Mouse (Mus musculus) stomach, postnatal 0 days (tissue): ENCODE measurements at regions not wholly inside any gene's neighbourhood (a gene's known extent, or its start where the extent isn't known, plus 50 kb on each side); places are given as distances from the start of the nearest gene placed in this dataset.

Experiments used
- ATAC-seq: fragments of 200-750 bp; cut with Nextera tagmentation; 2 replicates; pipeline ENCODE4 v1.8.0; 2017; ENCODE audit not compliant: low FRiP score, low TSS enrichment
- DNase-seq: peaks from one replicate; pipeline ENCODE4 v3.0.0-alpha.2; 2016; ENCODE audit warnings: low spot score
- H3K27ac ChIP-seq: fragments of 300-500 bp; sonication (generic); replicated peaks from 2 replicates; pipeline ENCODE4 v1.5.1; 2014; ENCODE audit warnings: mild to moderate bottlenecking, control low read depth
- H3K27me3 ChIP-seq: fragments of 300-500 bp; sonication (generic); 2 replicates; pipeline ENCODE4 v1.6.1; 2014; ENCODE audit warnings: low read length; ENCODE audit not compliant: control insufficient read depth, insufficient read depth
- H3K36me3 ChIP-seq: fragments of 300-500 bp; sonication (generic); 2 replicates; pipeline ENCODE4 v1.6.1; 2014; ENCODE audit warnings: low read length, mixed read lengths; ENCODE audit not compliant: control insufficient read depth, insufficient read depth
- H3K4me1 ChIP-seq: fragments of 300-500 bp; sonication (generic); replicated peaks from 2 replicates; pipeline ENCODE4 v1.6.1; 2014; ENCODE audit warnings: antibody characterized with exemption; ENCODE audit not compliant: control insufficient read depth, insufficient read depth
- H3K4me2 ChIP-seq: fragments of 300-500 bp; sonication (generic); replicated peaks from 2 replicates; pipeline ENCODE4 v1.6.1; 2014; ENCODE audit warnings: low read depth, mild to moderate bottlenecking, control low read depth, moderate library complexity
- H3K4me3 ChIP-seq: fragments of 300-500 bp; sonication (generic); 2 replicates; pipeline ENCODE4 v1.5.1; 2014; ENCODE audit warnings: low read depth, low read length, control low read depth
- H3K9ac ChIP-seq: fragments of 300-500 bp; sonication (generic); 2 replicates; pipeline ENCODE4 v1.6.1; 2014; ENCODE audit warnings: mild to moderate bottlenecking, low read length, control low read depth, mixed read lengths
- H3K9me3 ChIP-seq: fragments of 300-500 bp; sonication (generic); 2 replicates; pipeline ENCODE4 v1.6.1; 2016; ENCODE audit warnings: low read length; ENCODE audit not compliant: control insufficient read depth
- CTCF ChIP-seq: IDR thresholded peaks from 2 replicates; pipeline ENCODE4 v1.5.1; 2016; ENCODE audit warnings: antibody characterized with exemption, low read depth, mild to moderate bottlenecking, moderate library complexity
- EP300 ChIP-seq: optimal IDR thresholded peaks from 2 replicates; pipeline ENCODE3; 2016; ENCODE audit warnings: antibody characterized with exemption
- WGBS: fragments of 180-500 bp; shearing (Covaris S2); extraction: QIAGEN DNeasy Blood & Tissue Kit; methylation state at CpG from one replicate; pipeline ENCODE4 v1.1.7; 2014; 5-methylcytosine and 5-hydroxymethylcytosine counted together

- ATAC-seq: no peak
- H3K27ac ChIP-seq: no peak overlapping the region
Observed at GRCm38 (mm10) chr4:75130757-75131156, 147.3 kb downstream of the Dmac1 start.

GRCm38 (mm10) chr4:75115887-75116286 is 162.2 kb downstream of the Dmac1 start:
- H3K9me3 ChIP-seq: no peaks in the 10 kb centered on the region
- no peaks in the 10 kb centered on the region for H3K36me3 ChIP-seq
- H3K27ac ChIP-seq: no peak overlapping the region
- H3K27me3 ChIP-seq: no peaks in the 10 kb centered on the region
- ATAC-seq (no peak), DNase-seq (no peak)
- no peak overlapping the region for H3K4me3 ChIP-seq
- no peak for TF ChIP-seq EP300
- TF ChIP-seq CTCF: no peak
- 50% methylated on average over 1 of the region's 1 CpGs for WGBS
- H3K4me2 ChIP-seq: no peak overlapping the region
- H3K4me1 ChIP-seq: no peaks in the 10 kb centered on the region
- no peak overlapping the region for H3K9ac ChIP-seq

More at GRCm38 (mm10) chr4:75130757-75131156, 147.3 kb downstream of the Dmac1 start:
- Histone ChIP-seq H3K9me3 (no peaks in the 10 kb centered on the region), H3K27me3 (no peaks in the 10 kb centered on the region), H3K4me2 (no peak overlapping the region), H3K4me3 (no peak overlapping the region), H3K9ac (no peak overlapping the region), H3K36me3 (no peaks in the 10 kb centered on the region), H3K4me1 (no peaks in the 10 kb centered on the region)
- no peak for DNase-seq
- no peak for TF ChIP-seq CTCF
- TF ChIP-seq EP300: no peak
- WGBS: 90% methylated on average over 3 of the region's 3 CpGs

- Histone ChIP-seq H3K9me3 (no peaks in the 10 kb centered on the region), H3K36me3 (no peaks in the 10 kb centered on the region), H3K4me3 (no peak overlapping the region), H3K27me3 (no peaks in the 10 kb centered on the region), H3K27ac (no peak overlapping the region), H3K4me2 (no peak overlapping the region), H3K4me1 (no peaks in the 10 kb centered on the region), H3K9ac (no peak overlapping the region)
- TF ChIP-seq CTCF (no peak), EP300 (no peak)
- ATAC-seq: no peak
- 83% methylated on average over 3 of the region's 3 CpGs for WGBS
- DNase-seq: no peak
Observed at GRCm38 (mm10) chr4:75115346-75115745, 162.8 kb downstream of the Dmac1 start.

GRCm38 (mm10) chr4:75065782-75066181 is 212.3 kb downstream of the Dmac1 start:
- no peaks in the 10 kb centered on the region for H3K27me3 ChIP-seq
- DNase-seq (no peak), ATAC-seq (no peak)
- WGBS: 68% methylated on average over 1 of the region's 1 CpGs
- H3K27ac ChIP-seq: no peak overlapping the region
- no peak overlapping the region for H3K9ac ChIP-seq
- H3K4me1 ChIP-seq: no peaks in the 10 kb centered on the region
- H3K36me3 ChIP-seq: no peaks in the 10 kb centered on the region
- no peak overlapping the region for H3K4me3 ChIP-seq
- no peaks in the 10 kb centered on the region for H3K9me3 ChIP-seq
- no peak for TF ChIP-seq CTCF
- TF ChIP-seq EP300: no peak
- no peak overlapping the region for H3K4me2 ChIP-seq

- no peak overlapping the region for H3K27ac ChIP-seq
- H3K4me1 ChIP-seq: no peaks in the 10 kb centered on the region
- WGBS: 68% methylated on average over 2 of the region's 2 CpGs
- no peaks in the 10 kb centered on the region for H3K9me3 ChIP-seq
- TF ChIP-seq CTCF: peak; percentile 66
- TF ChIP-seq EP300: no peak
- H3K27me3 ChIP-seq: no peaks in the 10 kb centered on the region
- ATAC-seq (no peak), DNase-seq (no peak)
- H3K9ac ChIP-seq: no peak overlapping the region
- no peaks in the 10 kb centered on the region for H3K36me3 ChIP-seq
- no peak overlapping the region for H3K4me2 ChIP-seq
- H3K4me3 ChIP-seq: no peak overlapping the region
Observed at GRCm38 (mm10) chr4:75063275-75063674, 214.8 kb downstream of the Dmac1 start.

- Histone ChIP-seq H3K4me2 (no peak overlapping the region), H3K36me3 (no peaks in the 10 kb centered on the region), H3K4me1 (no peaks in the 10 kb centered on the region), H3K9ac (no peak overlapping the region), H3K9me3 (no peaks in the 10 kb centered on the region), H3K4me3 (no peak overlapping the region), H3K27ac (no peak overlapping the region), H3K27me3 (no peaks in the 10 kb centered on the region)
- no peak for TF ChIP-seq EP300
- no peak for TF ChIP-seq CTCF
- 85% methylated on average over 1 of the region's 1 CpGs for WGBS
- ATAC-seq: no peak
- DNase-seq: no peak
Observed at GRCm38 (mm10) chr4:75043510-75043909, 234.6 kb downstream of the Dmac1 start.
